Mouse (Mus musculus): ENCODE data around the gene Nfat5. TPM values are rescaled to one million over a fixed set of nuclear protein-coding genes. Genes with fewer than 3 reads are reported as not detected.

The Nfat5 gene
- 5.1 and 9.1 TPM in 2 replicates for polyA plus RNA-seq (2015; fragmentation: Nextera tagmentation; extraction: Ambion mirVana)

- DNase-seq (ENCODE audit: low spot score): peak; percentile 94
Observed at GRCm38 (mm10) chr8:107292928-107293601, at the start of gene Nfat5. Nfat5 (plus strand) TSS chr8:107293470.

GRCm38 (mm10) chr8:107244218-107244617, 49.1 kb upstream of the Nfat5 start:
- DNase-seq (ENCODE audit: low spot score): no peak

DNA sequence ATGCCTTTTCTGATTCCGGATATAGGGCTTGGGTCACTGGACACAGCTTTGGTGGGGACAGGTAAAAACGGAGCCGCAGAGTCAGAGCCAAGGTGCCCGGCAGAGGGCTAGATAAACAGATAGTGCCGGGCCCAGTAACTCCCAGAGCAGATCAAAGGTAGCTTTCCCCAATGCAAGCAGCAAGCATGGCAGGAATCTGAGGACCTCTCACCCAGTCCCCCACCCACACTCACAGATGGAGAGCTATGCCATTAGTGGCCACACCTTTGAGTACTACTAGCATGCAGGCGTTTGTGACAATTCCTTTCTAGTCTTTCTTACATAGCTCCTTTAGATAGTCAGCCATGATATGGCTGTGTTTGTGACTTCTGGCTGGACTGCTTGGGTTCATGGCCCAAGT, 44.8 kb upstream of the Nfat5 start:
- no peak for DNase-seq (ENCODE audit: low spot score)

GRCm38 (mm10) chr8:107251481-107252104, 41.7 kb upstream of the Nfat5 start:
- no peak for DNase-seq (ENCODE audit: low spot score)

- DNase-seq (ENCODE audit: low spot score): no peak
Observed at GRCm38 (mm10) chr8:107253121-107253520, 40.1 kb upstream of the Nfat5 start.

- DNase-seq (ENCODE audit: low spot score): peak; percentile 9
Observed at GRCm38 (mm10) chr8:107254403-107254802, 38.9 kb upstream of the Nfat5 start.

- DNase-seq (ENCODE audit: low spot score): no peak
Observed at GRCm38 (mm10) chr8:107254951-107255457, 38.3 kb upstream of the Nfat5 start.

GRCm38 (mm10) chr8:107257223-107257622, 36.0 kb upstream of the Nfat5 start:
- no peak for DNase-seq (ENCODE audit: low spot score)

GRCm38 (mm10) chr8:107260120-107260519, 33.1 kb upstream of the Nfat5 start:
- no peak for DNase-seq (ENCODE audit: low spot score)

DNA sequence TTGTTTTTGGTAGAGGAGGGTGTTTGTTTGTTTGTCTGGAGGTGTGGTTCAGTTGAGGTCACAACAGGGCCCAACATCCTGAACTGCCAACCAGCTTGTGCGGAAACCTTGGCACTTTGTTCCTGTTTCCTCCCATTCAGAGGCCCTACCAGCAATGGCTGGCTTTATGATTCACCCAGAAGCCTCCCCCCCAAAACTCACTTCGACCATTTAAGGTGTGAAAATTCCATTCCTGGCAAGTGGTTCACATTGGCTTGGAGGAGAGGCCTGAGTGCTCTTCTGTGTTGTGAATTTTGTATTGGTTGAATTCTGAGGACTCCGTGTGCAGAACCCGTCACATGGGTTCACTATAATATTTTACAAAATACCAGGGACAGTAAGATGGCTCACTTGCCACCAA, 32.1 kb upstream of the Nfat5 start:
- no peak for DNase-seq (ENCODE audit: low spot score)

- DNase-seq (ENCODE audit: low spot score): no peak
Observed at GRCm38 (mm10) chr8:107262046-107262705, 31.1 kb upstream of the Nfat5 start.

DNA sequence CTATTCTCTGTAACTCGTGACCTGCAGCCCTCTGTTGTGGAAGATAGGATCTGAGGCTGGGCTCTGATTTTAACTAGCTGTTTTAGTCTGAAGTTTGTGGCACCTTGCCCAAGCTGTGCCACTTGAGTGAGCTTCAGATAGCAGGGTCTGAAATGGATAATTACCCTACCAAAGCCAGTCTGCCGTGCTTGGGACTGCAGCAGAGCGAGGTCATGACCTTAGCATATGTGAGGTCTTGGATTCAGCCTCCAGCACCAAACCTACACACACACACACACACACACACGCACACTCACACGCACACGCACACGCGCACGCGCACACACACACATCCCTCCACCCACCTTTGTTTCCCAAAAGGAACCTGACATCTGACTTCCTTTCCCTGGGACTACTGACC, 27.5 kb upstream of the Nfat5 start:
- no peak for DNase-seq (ENCODE audit: low spot score)

DNA sequence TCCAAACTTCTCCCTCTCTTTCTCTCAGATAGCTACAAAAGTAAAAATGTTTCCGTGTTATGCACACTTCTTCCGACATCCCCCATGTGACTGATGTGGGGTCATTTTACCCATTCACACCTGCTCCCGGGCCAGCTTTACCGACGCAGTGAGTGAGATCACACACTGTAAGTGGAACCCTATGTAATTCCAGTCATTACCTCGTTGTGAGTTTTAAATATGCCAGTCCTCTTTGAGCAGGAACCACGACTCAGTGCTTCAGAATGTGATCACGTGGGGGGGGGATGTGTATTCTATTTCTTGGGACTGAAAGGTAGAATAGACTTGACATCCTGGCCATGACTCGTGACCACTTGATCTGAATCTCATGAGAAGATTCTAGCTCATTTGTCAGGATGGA, 24.8 kb upstream of the Nfat5 start:
- no peak for DNase-seq (ENCODE audit: low spot score)

DNA sequence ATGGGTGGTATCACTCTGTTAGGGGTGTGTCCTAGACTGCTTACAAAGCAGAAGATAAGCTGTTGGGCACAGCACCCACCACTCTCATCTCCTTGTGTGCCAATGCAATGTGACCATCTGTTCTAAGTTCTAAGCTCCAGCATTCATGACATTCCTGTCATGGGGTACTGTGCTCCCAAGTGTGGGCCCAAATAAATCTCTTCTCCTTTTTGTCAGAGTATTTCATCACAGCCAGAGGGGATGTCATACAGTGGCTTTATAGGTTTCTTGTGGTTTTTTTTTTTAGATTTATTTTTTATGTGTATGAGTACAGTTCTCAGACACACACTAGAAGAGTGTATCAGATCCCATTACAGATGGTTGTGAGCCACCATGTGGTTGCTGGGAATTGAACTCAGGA, 24.1 kb upstream of the Nfat5 start:
- no peak for DNase-seq (ENCODE audit: low spot score)

- no peak for DNase-seq (ENCODE audit: low spot score)
Observed at GRCm38 (mm10) chr8:107269617-107270139, 23.6 kb upstream of the Nfat5 start.

DNA sequence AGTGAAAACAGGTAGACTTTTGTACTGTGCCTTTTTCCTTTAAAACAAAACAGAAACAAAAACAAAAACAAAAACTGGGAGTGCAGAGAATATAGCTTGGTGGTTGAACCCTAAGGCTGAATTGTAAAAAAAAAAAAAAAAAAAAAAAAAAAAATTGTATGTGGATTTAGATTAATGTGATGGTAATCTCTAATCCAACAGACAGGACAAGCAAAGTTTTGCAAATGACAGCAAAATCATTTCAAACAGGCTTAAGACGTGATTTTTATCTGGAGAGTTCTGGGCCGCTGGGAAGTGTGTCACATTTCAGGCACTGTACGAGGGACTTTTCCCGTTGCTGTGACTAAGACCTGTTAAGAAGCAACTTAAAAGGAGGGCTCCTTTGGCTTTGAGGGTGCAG, 23.0 kb upstream of the Nfat5 start:
- DNase-seq (ENCODE audit: low spot score): no peak

- DNase-seq (ENCODE audit: low spot score): no peak
Observed at GRCm38 (mm10) chr8:107270751-107271150, 22.5 kb upstream of the Nfat5 start.

DNA sequence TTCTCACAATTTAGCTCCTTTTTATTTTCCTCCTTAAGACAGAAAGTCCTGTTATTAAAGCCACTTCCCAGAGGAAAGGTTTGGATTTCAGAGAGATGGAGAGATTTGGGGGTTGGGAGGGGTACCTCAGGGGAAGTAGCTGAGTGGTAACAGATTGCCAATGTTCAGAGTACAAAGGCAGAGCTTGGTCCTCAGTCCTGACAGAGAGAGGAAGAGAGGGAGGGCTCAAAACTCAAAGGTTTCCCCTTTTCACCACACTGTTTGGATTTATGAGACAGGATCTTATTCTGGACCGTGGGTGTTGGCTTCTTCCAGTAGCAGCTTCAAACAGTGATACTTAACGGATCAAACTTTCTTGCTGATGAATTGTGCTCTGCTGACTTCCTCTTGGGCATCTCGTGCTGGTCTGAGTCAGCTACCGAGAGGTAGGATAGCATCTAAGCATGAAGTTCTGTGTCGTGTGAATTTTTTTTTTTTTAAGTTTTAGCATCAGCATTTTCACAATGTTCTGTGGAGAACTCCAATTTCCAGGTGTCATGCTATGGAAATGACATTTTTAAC, 15.9 kb upstream of the Nfat5 start:
- no peak for DNase-seq (ENCODE audit: low spot score)

GRCm38 (mm10) chr8:107278571-107278970, 14.7 kb upstream of the Nfat5 start:
- no peak for DNase-seq (ENCODE audit: low spot score)

- DNase-seq (ENCODE audit: low spot score): no peak
Observed at GRCm38 (mm10) chr8:107286686-107287085, 6.6 kb upstream of the Nfat5 start.

- DNase-seq (ENCODE audit: low spot score): no peak
Observed at GRCm38 (mm10) chr8:107287522-107287921, 5.7 kb upstream of the Nfat5 start.

DNA sequence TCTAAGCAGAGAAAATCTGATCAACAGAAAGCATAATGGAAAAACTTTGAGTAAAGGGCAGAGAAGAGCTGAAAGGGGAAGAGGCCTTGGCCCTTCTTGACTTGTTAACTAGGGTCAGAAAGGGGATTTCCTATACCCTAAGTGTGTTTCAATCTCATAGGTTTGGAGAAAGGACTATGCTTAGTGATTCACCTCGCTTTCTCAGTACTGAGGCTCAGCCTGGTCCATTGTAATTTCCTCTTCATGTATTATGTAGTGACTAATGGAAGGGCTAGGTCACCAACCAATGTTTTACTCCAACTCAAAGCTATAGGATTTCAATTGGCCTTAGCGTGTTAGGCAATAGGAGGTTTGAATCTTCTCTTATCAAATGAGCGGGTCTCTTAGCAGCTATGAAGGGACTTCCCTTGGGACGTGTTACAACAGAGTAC, 2.1 kb upstream of the Nfat5 start:
- DNase-seq (ENCODE audit: low spot score): no peak

Data from thymus, postnatal 0 days (tissue).